Mouse (Mus musculus) ES-Bruce4 (cell line): ENCODE measurements at regions not wholly inside any gene's neighbourhood (a gene's known extent, or its start where the extent isn't known, plus 50 kb on each side); places are given as distances from the start of the nearest gene placed in this dataset.

Experiments
- H3K27ac ChIP-seq: 2 replicates; pipeline ENCODE4 v1.5.1; 2012; ENCODE audit warnings: low read length, inconsistent platforms; ENCODE audit not compliant: insufficient read depth
- H3K27me3 ChIP-seq: 2 replicates; pipeline ENCODE4 v1.6.1; 2012; ENCODE audit warnings: mild to moderate bottlenecking, low read length, inconsistent platforms; ENCODE audit not compliant: control insufficient read depth, poor library complexity, insufficient read depth, severe bottlenecking
- H3K36me3 ChIP-seq: 2 replicates; pipeline ENCODE4 v1.6.1; 2012; ENCODE audit warnings: inconsistent platforms, mild to moderate bottlenecking, low read length, moderate library complexity; ENCODE audit not compliant: control insufficient read depth, poor library complexity, insufficient read depth, severe bottlenecking
- H3K4me1 ChIP-seq: one replicate; pipeline ENCODE4 v1.8.1; 2011; ENCODE audit warnings: low read length; ENCODE audit not compliant: control insufficient read depth, insufficient read depth
- H3K4me3 ChIP-seq: 2 replicates; pipeline ENCODE4 v1.5.1; 2011; ENCODE audit warnings: low read depth, mild to moderate bottlenecking, low read length
- H3K9ac ChIP-seq: 2 replicates; pipeline ENCODE4 v1.6.1; 2012; ENCODE audit warnings: low read depth, mild to moderate bottlenecking, inconsistent platforms; ENCODE audit not compliant: poor library complexity, severe bottlenecking
- H3K9me3 ChIP-seq: replicated peaks from 2 replicates; pipeline ENCODE4 v1.6.1; 2012; ENCODE audit warnings: mild to moderate bottlenecking, low read length, inconsistent platforms; ENCODE audit not compliant: control insufficient read depth, poor library complexity, insufficient read depth, severe bottlenecking
- CTCF ChIP-seq: IDR thresholded peaks from one replicate; pipeline ENCODE4 v1.8.1; 2011; ENCODE audit warnings: low read depth, low read length
- EP300 ChIP-seq: IDR thresholded peaks from 2 replicates; pipeline ENCODE4 v1.6.1; 2011; ENCODE audit warnings: low read depth, low read length; ENCODE audit not compliant: insufficient read depth
- POLR2A ChIP-seq: IDR thresholded peaks from one replicate; pipeline ENCODE4 v1.8.1; 2011; ENCODE audit warnings: low read length; ENCODE audit not compliant: insufficient read depth

- Histone ChIP-seq H3K9ac (no peak overlapping the region), H3K27ac (no peak overlapping the region), H3K4me1 (no peaks in the 10 kb centered on the region), H3K36me3 (no peaks in the 10 kb centered on the region), H3K9me3 (no peaks in the 10 kb centered on the region), H3K4me3 (no peak overlapping the region), H3K27me3 (no peaks in the 10 kb centered on the region)
- TF ChIP-seq CTCF (no peak), POLR2A (no peak), EP300 (no peak)
These were observed 208.7 kb upstream of the Lrtm1 start for GRCm38 (mm10) chr14:28809355-28809754.

- Histone ChIP-seq H3K4me1 (no peaks in the 10 kb centered on the region), H3K4me3 (no peak overlapping the region), H3K9ac (no peak overlapping the region), H3K27me3 (no peaks in the 10 kb centered on the region), H3K27ac (no peak overlapping the region), H3K36me3 (no peaks in the 10 kb centered on the region), H3K9me3 (no peaks in the 10 kb centered on the region)
- TF ChIP-seq EP300 (no peak), CTCF (no peak), POLR2A (no peak)
These were observed 197.0 kb upstream of the Lrtm1 start for GRCm38 (mm10) chr14:28820970-28821369.

- Histone ChIP-seq H3K27me3 (no peaks in the 10 kb centered on the region), H3K36me3 (no peaks in the 10 kb centered on the region)
These were observed 190.8 kb upstream of the Lrtm1 start for GRCm38 (mm10) chr14:28827186-28827585.

GRCm38 (mm10) chr14:28837117-28837516, 180.9 kb upstream of the Lrtm1 start:
- Histone ChIP-seq H3K9ac (no peak overlapping the region), H3K9me3 (0 out of 2 replicates have a peak, but pooled peaks cover 4% of the 10 kb centered on the region), H3K4me3 (no peak overlapping the region), H3K4me1 (no peaks in the 10 kb centered on the region), H3K27ac (no peak overlapping the region), H3K27me3 (peaks cover 1% of the 10 kb centered on the region; the same call in 1 of the 2 replicates), H3K36me3 (no peaks in the 10 kb centered on the region)
- TF ChIP-seq POLR2A (no peak), CTCF (no peak), EP300 (no peak)

More at GRCm38 (mm10) chr14:28827186-28827585, 190.8 kb upstream of the Lrtm1 start:
- Histone ChIP-seq H3K4me1 (no peaks in the 10 kb centered on the region), H3K9me3 (no peaks in the 10 kb centered on the region), H3K27ac (no peak overlapping the region), H3K4me3 (no peak overlapping the region), H3K9ac (no peak overlapping the region)
- TF ChIP-seq POLR2A (no peak), CTCF (no peak), EP300 (no peak)

GRCm38 (mm10) chr14:28848831-28849590, 169.0 kb upstream of the Lrtm1 start:
- Histone ChIP-seq H3K27ac (no peak overlapping the region), H3K4me1 (no peaks in the 10 kb centered on the region), H3K9ac (no peak overlapping the region), H3K27me3 (no peaks in the 10 kb centered on the region), H3K4me3 (no peak overlapping the region), H3K36me3 (no peaks in the 10 kb centered on the region), H3K9me3 (no peaks in the 10 kb centered on the region)
- peak; percentile 22 for TF ChIP-seq CTCF
- no peak for TF ChIP-seq POLR2A
- no peak for TF ChIP-seq EP300
